Mouse (Mus musculus): Measurements from ENCODE around the gene Mrtfb.

DNA sequence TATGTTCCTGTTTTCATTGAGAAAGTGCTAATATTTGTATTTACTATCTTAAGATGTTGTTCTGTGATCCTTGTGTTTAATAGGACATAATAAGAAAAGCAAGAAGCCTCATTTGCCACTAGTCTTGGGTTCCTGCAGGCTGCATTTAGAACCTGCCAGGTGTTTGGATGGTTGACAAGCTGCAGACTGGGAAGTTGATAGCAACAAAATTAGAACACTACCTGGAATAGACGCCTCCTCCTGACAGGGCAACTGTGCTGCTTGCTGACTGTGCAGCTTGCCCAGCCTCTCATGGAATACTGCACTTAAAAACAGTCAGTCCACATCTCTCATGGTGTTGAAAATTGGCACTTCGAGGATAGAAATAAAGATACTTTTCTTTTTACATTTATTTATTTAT lies 76.3 kb downstream of the Mrtfb start:
- TF ChIP-seq CTCF (IDR thresholded peaks at IDR 0.05; ENCODE audit: extremely low read depth, insufficient read length, insufficient replicate concordance, low read depth, low read length) (no peak), POLR2A (IDR thresholded peaks at IDR 0.05; ENCODE audit: low read depth, low read length) (no peak)

All from small intestine, adult 2 months (tissue).